Mouse (Mus musculus): ENCODE measurements at regions not wholly inside any gene's neighbourhood (a gene's known extent, or its start where the extent isn't known, plus 50 kb on each side); places are given as distances from the start of the nearest gene placed in this dataset.

DNA sequence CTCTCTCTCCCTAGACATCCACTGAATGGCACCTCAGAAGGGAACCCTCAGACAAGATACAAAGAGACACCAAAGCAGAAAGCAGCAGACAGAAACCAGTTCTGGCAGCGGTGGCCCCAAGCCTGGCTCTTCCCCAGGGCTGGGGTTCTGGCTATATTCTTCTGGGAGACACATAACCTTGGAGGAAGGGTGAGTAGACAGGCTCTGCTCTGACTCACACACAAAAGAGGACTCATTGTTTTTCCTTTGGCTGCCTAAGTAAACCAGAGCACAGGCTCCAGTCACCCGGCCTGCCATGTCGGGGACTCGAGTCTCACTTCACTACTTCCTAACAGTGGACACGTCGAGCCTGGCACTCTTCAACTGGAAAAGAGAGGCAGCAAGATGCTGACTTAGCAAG, 55.8 kb upstream of the Arntl start:
- no peak overlapping the region for H3K27ac ChIP-seq
- no peak for ATAC-seq (ENCODE audit: low FRiP score)
- 65% methylated on average over 6 of the region's 6 CpGs for WGBS

DNA sequence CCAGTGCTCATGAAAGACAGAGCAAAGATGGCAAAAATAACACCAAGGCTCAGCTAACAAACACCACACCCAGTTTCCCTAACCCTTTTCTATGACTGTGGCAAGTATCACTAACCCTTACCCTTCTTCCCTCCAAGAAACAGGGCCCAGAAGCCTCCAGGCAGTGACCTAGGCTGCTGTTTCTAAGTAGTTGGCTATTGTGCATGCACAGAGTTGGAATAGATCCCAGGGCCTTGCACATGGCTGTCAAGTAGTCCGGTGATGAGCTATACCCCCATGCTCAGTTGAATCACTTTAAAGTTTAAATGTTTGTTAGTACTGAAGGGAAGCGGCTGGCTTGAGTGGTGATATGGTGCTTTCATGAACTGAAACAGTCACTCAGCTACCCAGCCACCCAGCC, 53.9 kb upstream of the Arntl start:
- Histone ChIP-seq H3K9ac (no peak overlapping the region), H3K27ac (no peak overlapping the region), H3K36me3 (replicated peaks) (no peaks in the 10 kb centered on the region), H3K9me3 (no peaks in the 10 kb centered on the region), H3K4me2 (no peak overlapping the region), H3K4me1 (peaks cover 11% of the 10 kb centered on the region), H3K27me3 (peaks cover 2% of the 10 kb centered on the region; the same call in 1 of the 2 replicates), H3K4me3 (replicated peaks) (no peak overlapping the region)
- no peak for ATAC-seq (ENCODE audit: low FRiP score)
- WGBS, result 91% methylated on average over 2 of the region's 2 CpGs

More for the DNA sequence above, 55.8 kb upstream of the Arntl start:
- H3K27me3 ChIP-seq, result peaks cover 2% of the 10 kb centered on the region; the same call in 1 of the 2 replicates
- H3K9me3 ChIP-seq, result no peaks in the 10 kb centered on the region
- no peak overlapping the region for H3K4me2 ChIP-seq
- H3K4me3 ChIP-seq (replicated peaks), result no peak overlapping the region
- no peaks in the 10 kb centered on the region for H3K36me3 ChIP-seq (replicated peaks)
- H3K9ac ChIP-seq, result no peak overlapping the region
- H3K4me1 ChIP-seq, result peaks cover 20% of the 10 kb centered on the region

GRCm38 (mm10) chr7:113154066-113154465, 53.2 kb upstream of the Arntl start:
- H3K9ac ChIP-seq, result no peak overlapping the region
- no peaks in the 10 kb centered on the region for H3K9me3 ChIP-seq
- H3K4me2 ChIP-seq, result no peak overlapping the region
- no peak overlapping the region for H3K27ac ChIP-seq
- H3K4me1 ChIP-seq, result peaks cover 11% of the 10 kb centered on the region
- H3K36me3 ChIP-seq (replicated peaks), result no peaks in the 10 kb centered on the region
- ATAC-seq (ENCODE audit: low FRiP score), result no peak
- peaks cover under 1% of the 10 kb centered on the region; the same call in 1 of the 2 replicates for H3K27me3 ChIP-seq
- 90% methylated on average over 4 of the region's 4 CpGs for WGBS
- H3K4me3 ChIP-seq (replicated peaks), result no peak overlapping the region

DNA sequence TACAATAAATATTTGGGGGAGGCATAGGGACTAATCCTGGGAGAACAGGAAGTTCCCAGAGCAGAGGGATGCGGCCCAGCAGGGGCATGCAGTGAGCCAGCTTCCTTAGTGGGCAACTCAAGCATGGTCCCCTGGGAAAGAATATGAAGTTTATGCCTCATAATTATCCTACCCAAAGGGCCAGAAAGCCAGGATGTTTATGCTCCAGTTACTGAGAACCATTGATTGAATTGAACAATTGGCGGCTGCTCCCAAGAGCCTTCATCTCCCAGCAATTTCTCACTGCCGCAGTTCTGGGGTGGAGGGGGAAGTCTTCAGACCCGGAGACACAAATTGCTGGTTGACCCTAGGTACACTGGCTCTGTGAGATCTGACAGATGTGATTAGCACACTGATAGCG, 50.9 kb upstream of the Arntl start:
- Histone ChIP-seq H3K4me3 (replicated peaks) (no peak overlapping the region), H3K27ac (no peak overlapping the region), H3K9me3 (no peaks in the 10 kb centered on the region), H3K27me3 (no peaks in the 10 kb centered on the region), H3K4me2 (no peak overlapping the region), H3K36me3 (replicated peaks) (no peaks in the 10 kb centered on the region), H3K9ac (no peak overlapping the region), H3K4me1 (peaks cover 11% of the 10 kb centered on the region; the same call in 1 of the 2 replicates)
- ATAC-seq (ENCODE audit: low FRiP score), result no peak
- 55% methylated on average over 5 of the region's 5 CpGs for WGBS

DNA sequence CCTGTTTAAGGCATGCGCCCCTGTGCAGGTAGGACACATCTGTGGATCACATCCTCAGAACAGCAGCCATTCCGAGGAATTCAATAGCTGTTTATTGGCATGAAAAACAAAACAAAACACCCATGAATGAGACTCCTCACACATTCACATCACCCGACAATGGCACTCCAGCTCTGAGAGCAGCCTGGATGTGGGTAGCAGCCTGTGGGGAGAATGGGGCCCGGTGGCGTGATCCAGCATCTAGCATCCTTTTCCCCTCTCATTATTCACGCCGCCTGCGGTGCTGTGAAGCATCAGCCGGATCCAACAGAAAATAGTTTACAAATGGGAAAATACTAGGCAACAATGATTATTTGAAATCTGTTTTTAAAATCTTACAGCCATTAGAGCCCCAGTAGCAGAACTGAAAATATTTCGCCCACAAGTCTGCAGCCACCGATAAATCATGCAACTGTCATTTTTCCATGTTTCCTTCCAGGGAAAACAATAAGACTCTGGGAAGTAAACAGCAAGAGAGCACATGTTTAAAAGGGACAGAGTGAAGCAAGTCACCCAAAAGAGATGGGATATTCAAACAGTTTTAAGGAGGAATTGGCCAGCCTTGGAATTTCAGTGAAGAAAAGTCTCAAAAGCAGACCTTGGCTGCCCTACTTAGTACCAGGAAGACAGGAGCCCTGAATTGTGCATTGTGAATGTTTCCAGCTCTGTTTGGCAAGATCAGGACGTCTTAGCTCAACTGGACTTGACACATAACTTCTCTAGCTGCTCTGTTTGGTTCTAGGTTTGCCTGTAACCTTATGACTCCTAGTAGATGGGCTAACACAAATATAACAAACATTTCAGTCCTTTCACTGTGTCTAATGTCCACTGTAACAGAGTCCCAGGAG, 50.2 kb upstream of the Arntl start:
- peaks cover 11% of the 10 kb centered on the region; the same call in 1 of the 2 replicates for H3K4me1 ChIP-seq
- H3K9me3 ChIP-seq, result no peaks in the 10 kb centered on the region
- H3K36me3 ChIP-seq (replicated peaks), result no peaks in the 10 kb centered on the region
- WGBS, result 60% methylated on average over 12 of the region's 12 CpGs
- no peaks in the 10 kb centered on the region for H3K27me3 ChIP-seq
- no peak for ATAC-seq (ENCODE audit: low FRiP score)
- H3K9ac ChIP-seq, result no peak overlapping the region
- H3K4me2 ChIP-seq, result no peak overlapping the region
- no peak overlapping the region for H3K4me3 ChIP-seq (replicated peaks)
- no peak overlapping the region for H3K27ac ChIP-seq
